Mouse (Mus musculus) cerebellum, adult 11 months (tissue): ENCODE measurements around the gene Olfr1330.
"Not testable (repeated sequence)": the region's sequence is repeated elsewhere in the genome, so short reads cannot be mapped to it uniquely, and the experiment has no call there.

ENCODE experiments used
- DNase-seq: peaks from one replicate; pipeline ENCODE4 v3.0.0; 2022

Olfr1330 gene

DNA sequence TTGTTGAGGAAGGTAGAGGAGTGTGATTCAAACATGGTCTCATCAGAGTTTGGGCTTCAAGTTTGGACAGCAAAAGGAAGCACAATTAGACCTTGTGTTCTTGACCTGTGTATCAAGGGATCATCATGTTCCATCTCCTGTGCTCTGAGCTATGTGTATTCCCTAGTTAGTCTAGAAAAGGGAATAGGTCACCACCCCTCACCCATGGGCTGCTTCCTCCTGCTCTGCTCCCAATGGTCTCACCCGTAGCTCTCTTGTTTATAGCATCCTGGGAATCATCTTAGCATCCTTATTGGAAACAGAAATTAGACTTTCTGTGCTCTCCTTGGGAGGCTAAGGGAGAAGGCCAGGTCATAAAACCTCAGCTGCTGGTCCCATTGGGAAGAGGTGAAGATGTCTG, at the start of gene Olfr1330:
TSS of gene Olfr1330 (plus strand) at position 301 of the 400 bp plus-strand sequence.
- no peak for DNase-seq

DNA sequence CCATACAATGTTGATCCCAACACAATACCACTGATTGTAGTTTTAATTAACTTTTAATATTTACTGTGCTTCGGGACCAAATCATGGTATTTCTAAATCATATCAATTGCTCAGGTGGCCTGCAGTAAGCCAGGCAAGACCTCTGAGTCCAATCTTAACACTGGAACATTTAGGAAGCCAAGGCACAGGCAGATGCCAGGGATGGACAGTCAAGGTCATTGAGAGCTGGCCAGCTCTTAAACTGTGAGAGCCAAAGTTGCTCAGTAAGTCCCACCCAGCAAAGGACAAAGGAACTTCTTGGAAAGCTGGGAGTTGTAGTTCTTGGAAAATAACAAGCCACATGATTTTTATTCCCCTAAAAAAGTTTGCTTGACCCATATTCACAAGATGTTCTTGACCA, 26.6 kb upstream of the Olfr1330 start:
- DNase-seq, result no peak

DNA sequence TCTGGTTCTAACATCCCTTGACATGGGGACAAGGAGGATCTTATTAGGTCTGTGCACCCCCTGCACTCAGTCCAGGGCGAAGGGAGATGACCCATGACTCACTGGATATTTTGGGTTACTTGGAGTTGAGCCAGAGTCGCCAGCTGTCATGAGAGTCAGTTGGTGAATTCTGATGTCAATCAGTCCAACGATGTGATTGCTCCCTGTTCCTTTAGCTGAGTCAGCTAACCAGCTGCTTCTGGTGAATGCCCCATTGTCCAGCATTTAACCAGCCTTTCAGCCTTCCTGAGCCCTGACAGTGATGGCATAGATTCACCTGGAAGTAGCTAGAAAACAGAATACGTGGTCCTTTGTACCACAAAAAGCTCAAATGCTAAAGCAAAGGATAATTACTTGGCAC, 25.7 kb upstream of the Olfr1330 start:
- no peak for DNase-seq

DNA sequence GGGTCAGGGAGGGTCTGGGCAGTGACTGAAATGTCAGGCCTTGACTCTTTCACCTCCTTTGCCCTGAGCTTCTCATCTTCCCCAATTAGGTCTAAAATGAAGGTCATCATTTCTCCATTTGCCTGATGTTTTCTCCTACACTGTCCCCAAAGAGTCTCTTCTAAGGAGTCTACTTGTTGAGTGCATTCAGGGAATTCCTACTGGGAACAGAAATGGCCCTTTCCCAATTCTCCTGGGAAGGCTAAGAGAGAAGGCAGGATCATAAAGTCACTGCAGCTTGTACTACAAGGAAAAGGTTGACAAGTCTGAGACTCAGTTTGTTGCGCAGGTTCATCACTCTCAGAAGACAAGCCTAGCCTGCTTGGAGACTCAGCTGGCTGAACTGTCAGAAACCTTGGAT, 24.0 kb upstream of the Olfr1330 start, which contains the start of gene Olfr1331:
TSS of gene Olfr1331 (plus strand) at position 301 of the 400 bp plus-strand sequence.
- DNase-seq, result no peak

DNA sequence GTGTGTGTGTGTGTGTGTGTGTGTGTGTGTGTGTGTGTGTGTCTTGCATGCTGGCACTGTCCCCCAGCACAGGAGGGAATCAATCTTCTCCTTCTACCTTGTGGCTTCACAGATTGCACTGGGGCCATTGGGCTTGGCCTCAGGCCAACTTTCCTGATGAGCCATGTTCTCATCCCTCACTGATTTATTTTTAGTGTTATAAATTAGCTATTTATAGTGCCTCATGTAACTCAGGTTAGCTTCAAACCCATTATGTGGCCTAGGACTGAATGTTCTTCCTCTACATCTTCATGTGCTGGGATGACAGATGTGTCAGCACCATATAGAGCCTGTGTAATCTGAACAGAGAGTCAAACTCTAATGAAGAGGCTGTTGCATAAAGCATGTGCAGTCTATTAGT, 20.8 kb upstream of the Olfr1330 start:
- no peak for DNase-seq

DNA sequence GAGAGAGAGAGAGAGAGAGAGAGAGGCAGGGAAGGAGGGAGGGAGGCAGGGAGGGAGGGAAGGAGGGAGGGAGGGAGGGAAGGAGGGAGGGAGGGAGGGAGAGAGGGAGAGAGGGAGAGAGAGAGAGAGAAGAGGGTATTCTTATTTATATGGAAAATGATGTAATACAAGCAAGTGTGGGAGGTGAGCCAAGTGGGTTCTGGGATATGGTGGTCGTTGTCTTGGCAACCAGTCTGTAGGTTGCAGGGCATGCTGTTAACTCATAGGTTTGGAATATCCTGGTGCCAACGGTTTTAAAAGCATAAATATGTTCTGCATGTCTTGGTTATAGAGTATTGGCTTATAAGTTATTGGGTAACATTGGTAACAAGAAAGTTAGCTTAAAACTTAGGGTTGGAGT, 13.6 kb downstream of the Olfr1330 start:
- DNase-seq, result no peak

DNA sequence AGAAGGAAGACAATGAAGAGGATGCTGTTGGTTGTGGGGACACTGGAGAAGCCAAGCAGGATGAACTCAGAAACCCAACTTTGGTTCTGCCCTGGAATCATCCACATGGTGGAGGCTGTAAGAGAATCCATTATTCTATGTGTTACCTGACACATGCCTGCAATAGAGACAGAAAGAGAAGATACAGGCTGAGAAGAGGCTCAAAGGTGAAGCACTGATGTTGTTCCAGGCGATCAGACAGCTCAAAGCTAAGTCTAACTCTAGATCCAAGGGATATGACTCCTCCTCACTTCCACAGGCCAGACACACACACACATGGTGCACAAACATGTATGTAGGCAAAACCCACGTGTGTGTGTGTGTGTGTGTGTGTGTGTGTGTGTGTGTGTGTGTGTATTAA, 29.0 kb downstream of the Olfr1330 start, which contains the start of gene Olfr1329:
TSS of gene Olfr1329 (minus strand) at position 101 of the 400 bp plus-strand sequence.
- not testable (repeated sequence) for DNase-seq

DNA sequence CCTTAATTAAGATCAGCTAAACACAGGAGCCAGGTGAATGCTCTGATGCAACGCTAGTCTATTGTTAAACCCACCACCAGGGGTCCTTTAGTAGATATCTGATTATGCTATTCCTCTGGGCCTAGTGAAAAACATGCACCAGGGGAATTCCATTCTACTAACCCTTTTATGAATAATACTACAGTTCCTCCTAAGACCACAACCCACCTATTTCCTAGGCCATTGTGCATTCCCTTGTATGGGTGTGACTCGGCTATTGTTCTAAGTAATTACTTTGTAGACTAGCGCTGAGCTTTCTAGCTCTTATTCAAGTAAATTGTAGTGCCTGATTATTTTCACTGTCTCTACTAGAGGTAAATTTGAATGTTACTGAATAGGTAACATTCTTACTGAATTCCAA, 42.9 kb downstream of the Olfr1330 start:
- DNase-seq, result not testable (repeated sequence)

DNA sequence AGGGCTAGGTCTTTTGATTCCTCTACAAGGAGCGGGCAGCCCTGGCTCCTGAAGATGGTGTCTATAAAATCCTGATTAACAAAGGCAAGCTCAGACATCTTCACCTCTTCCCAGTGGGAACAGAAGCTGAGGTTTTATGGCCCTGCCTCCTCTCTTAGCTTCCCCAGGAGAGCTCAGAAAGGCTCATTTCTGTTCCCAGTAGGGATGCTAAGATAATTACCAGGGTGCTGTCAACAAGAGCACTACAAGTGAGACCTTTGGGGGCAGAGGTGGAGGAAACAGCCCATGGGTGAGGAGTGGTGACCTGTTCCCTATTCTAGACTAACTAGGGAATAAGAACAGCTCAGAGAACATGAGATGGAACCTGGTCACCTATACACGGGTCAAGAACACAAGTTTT, 50.1 kb downstream of the Olfr1330 start, which contains the start of gene Olfr1328:
TSS of gene Olfr1328 (minus strand) at position 101 of the 400 bp plus-strand sequence.
- DNase-seq, result no peak
